Comparison of ENCODE assay signal across 27 mouse cellular contexts in genomic region chr11:76873865-76874264, GRCm38 (mm10). TPM values are rescaled to one million over a fixed set of nuclear protein-coding genes. Genes with fewer than 3 reads are reported as not detected.
"Had no signal": no experiment of that assay in that cellular context is flagged by ENCODE, and none has a peak within 500 bp of the region (broad histone marks: within the 10 kb centered on the region; RNA-seq: fewer than 3 reads in every experiment).

No protein-coding gene starts in this region.

- H3K9me3 ChIP-seq: heart, embryonic 13.5 days; heart, embryonic 15.5 days; hindbrain, embryonic 13.5 days; hindbrain, embryonic 15.5 days; intestine, embryonic 15.5 days; limb, embryonic 13.5 days; liver, embryonic 13.5 days; liver, embryonic 15.5 days had no signal

- DNase-seq: gastrocnemius, postnatal 14 days; gastrocnemius, postnatal 36 days; heart, adult 2 months; heart, postnatal 14 days; heart, postnatal 36 days; kidney, adult 18-20 months; kidney, adult 8-10 months; kidney, postnatal 10 days; kidney, postnatal 25 days; kidney, postnatal 4 days; liver; liver, embryonic 13.5 days had no signal

- H3K4me1 ChIP-seq: heart, embryonic 13.5 days; hindbrain, embryonic 13.5 days; hindbrain, embryonic 15.5 days; intestine, embryonic 15.5 days; limb, embryonic 13.5 days; liver, embryonic 13.5 days had no signal

- H3K9ac ChIP-seq: heart, embryonic 13.5 days; heart, embryonic 15.5 days; hindbrain, embryonic 13.5 days; hindbrain, embryonic 15.5 days; intestine, embryonic 15.5 days; limb, embryonic 13.5 days; liver, embryonic 13.5 days; liver, embryonic 15.5 days had no signal

- H3K27me3 ChIP-seq: heart, embryonic 13.5 days; heart, embryonic 15.5 days; hindbrain, embryonic 13.5 days; hindbrain, embryonic 15.5 days; intestine, embryonic 15.5 days; limb, embryonic 13.5 days; liver, embryonic 13.5 days; liver, embryonic 15.5 days had no signal

- H3K4me2 ChIP-seq: heart, embryonic 11.5 days; heart, embryonic 13.5 days; heart, embryonic 15.5 days; hindbrain, embryonic 13.5 days; hindbrain, embryonic 15.5 days; intestine, embryonic 15.5 days; limb, embryonic 13.5 days; liver, embryonic 11.5 days; liver, embryonic 13.5 days; liver, embryonic 15.5 days had no signal

- H3K4me3 ChIP-seq: heart, adult 2 months; heart, embryonic 13.5 days; heart, embryonic 15.5 days; hindbrain, embryonic 13.5 days; hindbrain, embryonic 15.5 days; intestine, embryonic 15.5 days; layer of hippocampus, adult 2 months; left cerebral cortex, adult 2 months; limb, embryonic 13.5 days; liver, embryonic 13.5 days; liver, embryonic 15.5 days had no signal

- H3K36me3 ChIP-seq: heart, embryonic 13.5 days; heart, embryonic 15.5 days; hindbrain, embryonic 13.5 days; hindbrain, embryonic 15.5 days; intestine, embryonic 15.5 days; limb, embryonic 13.5 days; liver, embryonic 13.5 days; liver, embryonic 15.5 days had no signal

- H3K27ac ChIP-seq: heart, adult 2 months; heart, embryonic 13.5 days; heart, embryonic 15.5 days; hindbrain, embryonic 13.5 days; hindbrain, embryonic 15.5 days; hindbrain, postnatal 0 days; intestine, embryonic 15.5 days; layer of hippocampus, adult 2 months; left cerebral cortex, adult 2 months; limb, embryonic 13.5 days; liver, embryonic 13.5 days; liver, embryonic 15.5 days had no signal

- ATAC-seq: hindbrain, postnatal 0 days; inflammation-experienced regulatory T-cells, adult 6 months; intestine, embryonic 15.5 days; intestine, postnatal 0 days had no signal

RNA-seq across cellular contexts. Expression of gene Tmigd1, which starts 28.1 kb away (rescaled TPM):
- polyA plus RNA-seq: heart, embryonic 11.5 days; heart, embryonic 15.5 days; hindbrain, embryonic 13.5 days; hindbrain, embryonic 15.5 days; hindbrain, postnatal 0 days; limb, embryonic 11.5 days; limb, embryonic 13.5 days; liver, embryonic 11.5 days; liver, embryonic 13.5 days; liver, embryonic 15.5 days had no signal
